Mouse (Mus musculus) liver, embryonic 18 days (tissue): ENCODE data around the gene Kiz. TPM values are rescaled to one million over a fixed set of nuclear protein-coding genes. Genes with fewer than 3 reads are reported as not detected.

Experiments used
- polyA plus RNA-seq: library from polyadenylated mRNA; depleted of rRNA; stranded (reverse); fragments of >200 nt; gene quantifications from 2 replicates; pipeline ENCODE4 v1.2.3, GENCODE M21; 2012; rRNA removed

Kiz gene
- polyA plus RNA-seq = 5.9 and 7.1 TPM in 2 replicates

GRCm38 (mm10) chr2:146855599-146856039 lies at the start of gene Kiz:
TSS of gene Kiz (plus strand) at chr2:146855864.

GRCm38 (mm10) chr2:147012623-147013184 lies 157.0 kb downstream of the Kiz start, which contains the start of gene Xrn2:
TSS of gene Xrn2 (plus strand) at chr2:147012996.

Other genes with a start within 250 kb of the Kiz start
- 15.3 and 16.1 TPM in 2 replicates for gene Xrn2, start 157.1 kb downstream of the Kiz start, polyA plus RNA-seq
- not detected in 2 replicates for gene Nkx2-4, start 229.6 kb downstream of the Kiz start, polyA plus RNA-seq